Mouse (Mus musculus) limb, embryonic 13.5 days (tissue): ENCODE results near the gene Klhdc8a. TPM values are rescaled to one million over a fixed set of nuclear protein-coding genes. Genes with fewer than 3 reads are reported as not detected.

Experiments used
- ATAC-seq: fragments of 200-750 bp; cut with Nextera tagmentation; 2 replicates; pipeline ENCODE4 v1.8.0; 2017; ENCODE audit warnings: low read depth, moderate number of reproducible peaks, moderate TSS enrichment; ENCODE audit not compliant: low FRiP score
- H3K27ac ChIP-seq: fragments of 300-500 bp; sonication (generic); 2 replicates; pipeline ENCODE4 v1.5.1; 2015; ENCODE audit warnings: inconsistent platforms, mild to moderate bottlenecking, moderate library complexity
- H3K27me3 ChIP-seq: fragments of 300-500 bp; sonication (generic); 2 replicates; pipeline ENCODE4 v1.6.1; 2015; ENCODE audit warnings: mild to moderate bottlenecking, inconsistent platforms
- H3K36me3 ChIP-seq: fragments of 300-500 bp; sonication (generic); 2 replicates; pipeline ENCODE4 v1.6.1; 2015; ENCODE audit warnings: inconsistent platforms, mild to moderate bottlenecking, moderate library complexity
- H3K4me1 ChIP-seq: fragments of 300-500 bp; sonication (generic); 2 replicates; pipeline ENCODE4 v1.6.1; 2015; ENCODE audit warnings: inconsistent platforms
- H3K4me2 ChIP-seq: fragments of 300-500 bp; sonication (generic); replicated peaks from 2 replicates; pipeline ENCODE4 v1.6.1; 2015; ENCODE audit warnings: inconsistent platforms, mild to moderate bottlenecking, moderate library complexity
- H3K4me3 ChIP-seq: fragments of 300-500 bp; sonication (generic); 2 replicates; pipeline ENCODE4 v1.5.1; 2015; ENCODE audit warnings: moderate library complexity, mild to moderate bottlenecking, inconsistent platforms
- H3K9ac ChIP-seq: fragments of 300-500 bp; sonication (generic); 2 replicates; pipeline ENCODE4 v1.6.1; 2015; ENCODE audit warnings: mild to moderate bottlenecking, inconsistent platforms
- H3K9me3 ChIP-seq: fragments of 300-500 bp; sonication (generic); 2 replicates; pipeline ENCODE4 v1.6.1; 2016; ENCODE audit warnings: inconsistent platforms
- WGBS: fragments of 180-500 bp; shearing (Covaris S2); methylation state at CpG from one replicate; pipeline ENCODE4 v1.1.7; 2015; 5-methylcytosine and 5-hydroxymethylcytosine counted together
- polyA plus RNA-seq: library from polyadenylated mRNA; unstranded; fragments of >200 nt; fragmentation: Nextera tagmentation; extraction: Ambion mirVana; gene quantifications from 2 replicates; pipeline ENCODE4 v1.2.1, GENCODE M21; 2015

Gene Klhdc8a
- polyA plus RNA-seq, 1 experiment from 2014 or later, result 0.09 TPM

- Histone ChIP-seq H3K36me3 (no peaks in the 10 kb centered on the region), H3K4me2 (no peak overlapping the region), H3K9me3 (no peaks in the 10 kb centered on the region), H3K27ac (no peak overlapping the region), H3K27me3 (peaks cover 27% of the 10 kb centered on the region), H3K4me1 (peaks cover 12% of the 10 kb centered on the region), H3K9ac (no peak overlapping the region), H3K4me3 (no peak overlapping the region)
- ATAC-seq, result no peak
- WGBS, result 59% methylated on average over 7 of the region's 7 CpGs
Observed at GRCm38 (mm10) chr1:132310754-132311153, 12.3 kb downstream of the Klhdc8a start.

DNA sequence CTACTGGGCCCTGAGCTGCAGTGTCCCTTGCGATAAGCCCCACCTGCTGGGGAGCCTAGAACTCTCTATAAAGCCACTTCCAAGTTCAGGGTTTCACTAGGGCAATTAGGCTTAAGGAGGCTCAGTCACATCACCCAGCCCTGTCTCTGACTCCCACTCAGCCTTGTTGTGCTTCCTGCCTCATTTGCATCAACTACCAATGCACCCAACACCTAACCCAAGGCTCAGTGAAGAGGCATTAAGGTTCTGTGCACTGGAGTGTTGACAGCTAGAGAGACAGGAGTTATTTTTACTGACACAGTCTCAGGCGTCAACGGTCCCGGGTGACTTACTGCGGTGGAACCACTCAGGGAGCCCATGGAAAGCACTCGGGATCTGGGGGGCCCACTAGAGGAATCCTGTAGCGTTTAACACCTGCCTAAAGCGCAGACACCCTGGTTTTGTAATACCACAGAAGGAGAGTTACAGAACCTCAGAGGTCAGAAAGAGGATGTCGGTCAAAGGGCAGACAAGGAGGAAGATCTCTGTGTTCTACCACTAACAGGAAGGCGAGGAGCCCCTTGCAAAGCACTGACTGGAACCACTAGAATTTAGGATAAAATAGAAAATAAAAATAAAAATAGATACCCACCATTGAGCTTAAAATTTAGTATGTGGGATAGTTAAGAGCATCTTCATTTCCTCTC lies 12.9 kb downstream of the Klhdc8a start:
- no peaks in the 10 kb centered on the region for H3K9me3 ChIP-seq
- H3K4me1 ChIP-seq, result peaks cover 15% of the 10 kb centered on the region
- no peak overlapping the region for H3K9ac ChIP-seq
- no peak for ATAC-seq
- no peak overlapping the region for H3K4me2 ChIP-seq
- 61% methylated on average over 10 of the region's 10 CpGs for WGBS
- no peak overlapping the region for H3K4me3 ChIP-seq
- H3K36me3 ChIP-seq, result no peaks in the 10 kb centered on the region
- H3K27me3 ChIP-seq, result peaks cover 33% of the 10 kb centered on the region
- H3K27ac ChIP-seq, result no peak overlapping the region

- H3K36me3 ChIP-seq, result no peaks in the 10 kb centered on the region
- H3K4me1 ChIP-seq, result peaks cover 16% of the 10 kb centered on the region
- H3K4me2 ChIP-seq, result no peak overlapping the region
- 67% methylated on average over 2 of the region's 2 CpGs for WGBS
- peaks cover 40% of the 10 kb centered on the region for H3K27me3 ChIP-seq
- H3K27ac ChIP-seq, result no peak overlapping the region
- no peak overlapping the region for H3K4me3 ChIP-seq
- no peaks in the 10 kb centered on the region for H3K9me3 ChIP-seq
- H3K9ac ChIP-seq, result no peak overlapping the region
- no peak for ATAC-seq
Observed at GRCm38 (mm10) chr1:132312043-132312442, 13.6 kb downstream of the Klhdc8a start.

DNA sequence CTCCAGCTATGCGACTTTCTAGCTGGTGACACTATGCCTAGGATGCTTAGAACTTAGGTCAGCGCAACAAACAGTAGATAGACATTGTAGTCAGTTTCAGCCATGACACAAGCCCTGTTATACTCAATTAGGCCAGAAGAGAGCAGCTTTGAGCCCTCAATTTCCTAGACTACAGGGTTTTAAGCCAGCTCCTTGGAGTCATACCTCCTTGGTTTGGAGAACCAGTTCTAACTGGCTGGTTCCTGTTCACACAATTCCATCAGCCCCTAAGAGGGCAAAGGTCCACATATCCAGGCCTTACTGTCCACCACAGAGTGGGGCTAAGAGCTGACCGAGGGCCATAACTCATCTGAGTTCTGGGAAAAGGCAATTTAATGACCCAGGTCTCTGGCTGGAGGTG lies 14.3 kb downstream of the Klhdc8a start:
- Histone ChIP-seq H3K9ac (no peak overlapping the region), H3K36me3 (no peaks in the 10 kb centered on the region), H3K4me3 (no peak overlapping the region), H3K27ac (no peak overlapping the region), H3K4me2 (no peak overlapping the region), H3K4me1 (peaks cover 20% of the 10 kb centered on the region), H3K9me3 (no peaks in the 10 kb centered on the region), H3K27me3 (peaks cover 47% of the 10 kb centered on the region)
- WGBS, result 66% methylated on average over 3 of the region's 3 CpGs
- ATAC-seq, result no peak

- H3K4me2 ChIP-seq, result peak within 1 kb of the TSS; percentile 94
- H3K27me3 ChIP-seq, result peaks cover 57% of the 10 kb centered on the region
- no peak within 1 kb of the TSS for H3K27ac ChIP-seq
- peak within 1 kb of the TSS; percentile 55 for H3K4me3 ChIP-seq
- peak; percentile 86 for ATAC-seq
- peak within 1 kb of the TSS; percentile 58 for H3K9ac ChIP-seq
- no peaks in the 10 kb centered on the region for H3K9me3 ChIP-seq
- under 1% methylated on average over 67 of the region's 67 CpGs for WGBS
- H3K36me3 ChIP-seq, result no peaks in the 10 kb centered on the region
- peaks cover 26% of the 10 kb centered on the region for H3K4me1 ChIP-seq
Observed at GRCm38 (mm10) chr1:132315889-132316624, 17.6 kb downstream of the Klhdc8a start, which contains the start of gene Nuak2. Nuak2 (plus strand) TSS chr1:132316126.

GRCm38 (mm10) chr1:132316625-132316994 lies 18.2 kb downstream of the Klhdc8a start:
- Histone ChIP-seq H3K4me3 (peak overlapping the region; percentile 55), H3K9ac (peak overlapping the region; percentile 58; the same call in 1 of the 2 replicates), H3K27me3 (peaks cover 57% of the 10 kb centered on the region), H3K9me3 (no peaks in the 10 kb centered on the region), H3K4me2 (peak overlapping the region; percentile 94), H3K4me1 (peaks cover 26% of the 10 kb centered on the region), H3K27ac (no peak overlapping the region), H3K36me3 (no peaks in the 10 kb centered on the region)
- 31% methylated on average over 7 of the region's 7 CpGs for whole genome bisulfite sequencing
- ATAC-seq, result no peak

DNA sequence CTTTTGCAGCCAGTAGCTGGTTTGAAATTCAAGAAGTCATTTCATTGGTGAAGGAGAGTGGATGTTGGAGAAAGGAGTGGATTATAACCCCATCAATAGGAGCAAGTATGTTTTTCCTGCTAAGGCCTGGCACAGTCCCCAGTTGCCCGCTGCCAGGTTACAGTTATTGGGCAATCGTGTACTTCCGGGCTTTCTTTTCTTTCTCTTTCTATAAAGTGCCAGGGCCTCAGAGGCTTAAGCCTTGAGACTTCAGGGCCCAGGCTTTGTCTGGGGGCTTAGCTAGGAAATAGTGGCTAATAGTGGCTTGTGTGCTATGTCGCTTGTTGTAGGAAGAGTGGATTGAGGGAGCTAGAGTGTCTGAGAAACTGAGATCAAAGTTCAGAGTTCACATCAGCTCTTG lies 19.0 kb downstream of the Klhdc8a start:
- 0 out of 2 replicates have a peak overlapping the region, but pooled peaks have one; percentile 55 for H3K4me3 ChIP-seq
- H3K9me3 ChIP-seq, result no peaks in the 10 kb centered on the region
- 73% methylated on average over 4 of the region's 4 CpGs for WGBS
- ATAC-seq, result no peak
- no peaks in the 10 kb centered on the region for H3K36me3 ChIP-seq
- H3K9ac ChIP-seq, result no peak overlapping the region
- H3K4me2 ChIP-seq, result peak overlapping the region; percentile 94; the same call in 1 of the 2 replicates
- peaks cover 27% of the 10 kb centered on the region for H3K4me1 ChIP-seq
- H3K27ac ChIP-seq, result no peak overlapping the region
- H3K27me3 ChIP-seq, result peaks cover 53% of the 10 kb centered on the region

- no peak overlapping the region for H3K27ac ChIP-seq
- no peak overlapping the region for H3K4me2 ChIP-seq
- no peaks in the 10 kb centered on the region for H3K9me3 ChIP-seq
- WGBS, result 48% methylated on average over 8 of the region's 8 CpGs
- H3K4me3 ChIP-seq, result no peak overlapping the region
- H3K9ac ChIP-seq, result no peak overlapping the region
- H3K4me1 ChIP-seq, result peaks cover 32% of the 10 kb centered on the region
- ATAC-seq, result no peak
- peaks cover 49% of the 10 kb centered on the region for H3K27me3 ChIP-seq
- no peaks in the 10 kb centered on the region for H3K36me3 ChIP-seq
Observed at GRCm38 (mm10) chr1:132317894-132318863, 19.8 kb downstream of the Klhdc8a start.

GRCm38 (mm10) chr1:132319242-132319641 lies 20.8 kb downstream of the Klhdc8a start:
- Histone ChIP-seq H3K9ac (no peak overlapping the region), H3K4me3 (no peak overlapping the region), H3K4me2 (no peak overlapping the region), H3K9me3 (no peaks in the 10 kb centered on the region), H3K27me3 (peaks cover 44% of the 10 kb centered on the region), H3K27ac (no peak overlapping the region), H3K36me3 (no peaks in the 10 kb centered on the region), H3K4me1 (peaks cover 32% of the 10 kb centered on the region)
- no peak for ATAC-seq
- WGBS, result 54% methylated on average over 5 of the region's 5 CpGs

DNA sequence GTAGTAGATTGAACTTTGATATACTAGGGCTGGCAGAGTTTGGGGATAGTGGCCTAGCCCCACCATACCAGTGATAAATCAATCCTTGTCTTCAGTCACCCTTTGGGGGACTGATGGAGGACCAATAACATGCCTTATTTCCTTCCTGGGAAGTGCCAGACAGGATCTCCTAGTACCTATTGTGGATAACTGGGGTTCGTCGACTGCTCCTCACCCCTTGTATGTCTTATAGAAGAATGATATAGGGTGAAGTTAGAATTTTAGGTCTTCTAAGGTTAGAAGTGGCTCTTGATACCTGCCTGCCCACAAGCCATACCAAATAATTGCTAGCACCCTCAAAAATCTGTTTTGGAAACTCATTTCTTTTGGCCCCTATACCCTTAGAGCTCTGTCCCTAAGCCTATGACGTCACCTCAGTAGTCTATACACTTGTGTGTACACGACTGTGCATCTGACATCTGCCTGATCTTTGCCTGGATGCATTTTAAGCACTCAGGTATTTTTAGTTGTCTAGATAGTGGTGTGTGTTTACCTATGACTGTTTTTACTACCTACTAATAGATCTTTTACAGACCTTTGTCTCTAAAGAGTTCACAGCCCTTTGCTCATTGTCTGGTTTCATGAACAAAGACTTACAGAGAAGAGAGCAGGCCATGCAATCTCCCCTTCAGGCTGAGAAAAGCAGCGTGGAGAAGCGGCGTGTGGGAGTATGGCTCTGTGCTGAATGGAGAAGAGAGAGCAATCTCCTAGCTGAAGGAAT lies 23.6 kb downstream of the Klhdc8a start:
- H3K9ac ChIP-seq, result no peak overlapping the region
- peaks cover 17% of the 10 kb centered on the region for H3K27me3 ChIP-seq
- no peak overlapping the region for H3K27ac ChIP-seq
- peaks cover 35% of the 10 kb centered on the region for H3K4me1 ChIP-seq
- H3K36me3 ChIP-seq, result no peaks in the 10 kb centered on the region
- H3K4me2 ChIP-seq, result no peak overlapping the region
- no peak overlapping the region for H3K4me3 ChIP-seq
- ATAC-seq, result no peak
- no peaks in the 10 kb centered on the region for H3K9me3 ChIP-seq
- WGBS, result 69% methylated on average over 7 of the region's 7 CpGs
